Mouse (Mus musculus) hindbrain, postnatal 0 days (tissue): ENCODE results near the gene Grin3a. TPM values are rescaled to one million over a fixed set of nuclear protein-coding genes. Genes with fewer than 3 reads are reported as not detected.

Source experiments
- ATAC-seq: fragments of 200-750 bp; cut with Nextera tagmentation; 2 replicates; pipeline ENCODE4 v1.8.0; 2017; ENCODE audit warnings: mild to moderate bottlenecking, moderate TSS enrichment, moderate library complexity
- DNase-seq: peaks from one replicate; pipeline ENCODE4 v3.0.0-alpha.2; 2015; ENCODE audit warnings: low spot score
- H3K27ac ChIP-seq: fragments of 300-500 bp; sonication (generic); 2 replicates; pipeline ENCODE4 v1.5.1; 2014; ENCODE audit warnings: mild to moderate bottlenecking
- H3K27me3 ChIP-seq: fragments of 300-500 bp; sonication (generic); 2 replicates; pipeline ENCODE4 v1.6.1; 2014; ENCODE audit warnings: low read length, mixed read lengths; ENCODE audit not compliant: insufficient read depth
- H3K36me3 ChIP-seq: fragments of 300-500 bp; sonication (generic); 2 replicates; pipeline ENCODE4 v1.6.1; 2014; ENCODE audit warnings: low read length, mixed read lengths; ENCODE audit not compliant: insufficient read depth
- H3K4me1 ChIP-seq: fragments of 300-500 bp; sonication (generic); 2 replicates; pipeline ENCODE4 v1.6.1; 2014; ENCODE audit warnings: antibody characterized with exemption, low read length, mixed read lengths; ENCODE audit not compliant: insufficient read depth
- H3K4me2 ChIP-seq: fragments of 300-500 bp; sonication (generic); 2 replicates; pipeline ENCODE4 v1.6.1; 2014; ENCODE audit warnings: low read depth, mild to moderate bottlenecking, low read length, moderate library complexity, mixed read lengths
- H3K4me3 ChIP-seq: fragments of 300-500 bp; sonication (generic); 2 replicates; pipeline ENCODE4 v1.5.1; 2014; ENCODE audit warnings: low read length
- H3K9ac ChIP-seq: fragments of 300-500 bp; sonication (generic); replicated peaks from 2 replicates; pipeline ENCODE4 v1.6.1; 2014; ENCODE audit warnings: mild to moderate bottlenecking, low read length, moderate library complexity, mixed read lengths
- H3K9me3 ChIP-seq: fragments of 300-500 bp; sonication (generic); 2 replicates; pipeline ENCODE4 v1.6.1; 2016; ENCODE audit warnings: low read length, mixed read lengths
- CTCF ChIP-seq: IDR thresholded peaks from 2 replicates; pipeline ENCODE4 v1.5.1; 2016; ENCODE audit warnings: antibody characterized with exemption, control low read depth, low read depth
- WGBS: fragments of 180-500 bp; shearing (Covaris S2); extraction: QIAGEN DNeasy Blood & Tissue Kit; methylation state at CpG from one replicate; pipeline ENCODE4 v1.1.7; 2014; 5-methylcytosine and 5-hydroxymethylcytosine counted together
- polyA plus RNA-seq: library from polyadenylated mRNA; unstranded; fragments of >200 nt; fragmentation: Nextera tagmentation; extraction: Ambion mirVana; gene quantifications from 2 replicates; pipeline ENCODE4 v1.2.1, GENCODE M21; 2015
- total RNA-seq: library from RNA; depleted of rRNA; stranded (reverse); fragments of >200 nt; gene quantifications from 2 replicates; pipeline ENCODE4 v1.2.3, GENCODE M21; 2014

The Grin3a gene
- total and polyA plus RNA-seq, 2 experiments from 2014 or later = 26.2 to 83.7 TPM

DNA sequence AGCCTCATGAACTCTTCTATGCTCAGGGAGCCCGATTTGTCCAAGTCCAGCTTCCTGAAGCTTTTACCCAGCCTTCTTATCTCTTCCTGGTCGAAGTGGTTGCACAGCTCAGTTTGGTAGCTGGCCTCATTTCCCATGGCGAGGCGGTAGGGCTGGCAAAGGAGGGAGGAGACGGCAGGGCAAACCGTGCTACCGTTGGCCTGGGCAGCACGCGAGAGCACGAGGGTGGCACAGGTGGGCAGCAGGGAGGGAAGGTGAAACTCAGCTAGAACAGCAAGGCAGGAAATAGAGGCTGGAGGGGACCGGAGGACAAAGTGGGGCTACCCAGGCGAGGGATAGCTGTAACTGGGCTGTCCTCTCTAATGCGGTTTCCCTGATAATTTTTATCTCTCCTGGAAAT is 163.7 kb downstream of the Grin3a start, which contains the start of gene Ppp3r2:
Ppp3r2 (minus strand) TSS at position 213 of the 400 bp plus-strand sequence.
- no peak for TF ChIP-seq CTCF
- no peaks in the 10 kb centered on the region for H3K9me3 ChIP-seq
- DNase-seq = no peak
- no peak within 1 kb of the TSS for H3K9ac ChIP-seq
- no peaks in the 10 kb centered on the region for H3K36me3 ChIP-seq
- H3K4me1 ChIP-seq = no peaks in the 10 kb centered on the region
- H3K4me3 ChIP-seq = no peak within 1 kb of the TSS
- H3K27me3 ChIP-seq = no peaks in the 10 kb centered on the region
- no peak within 1 kb of the TSS for H3K4me2 ChIP-seq
- no peak for ATAC-seq
- H3K27ac ChIP-seq = no peak within 1 kb of the TSS
- 92% methylated on average over 13 of the region's 13 CpGs for WGBS

DNA sequence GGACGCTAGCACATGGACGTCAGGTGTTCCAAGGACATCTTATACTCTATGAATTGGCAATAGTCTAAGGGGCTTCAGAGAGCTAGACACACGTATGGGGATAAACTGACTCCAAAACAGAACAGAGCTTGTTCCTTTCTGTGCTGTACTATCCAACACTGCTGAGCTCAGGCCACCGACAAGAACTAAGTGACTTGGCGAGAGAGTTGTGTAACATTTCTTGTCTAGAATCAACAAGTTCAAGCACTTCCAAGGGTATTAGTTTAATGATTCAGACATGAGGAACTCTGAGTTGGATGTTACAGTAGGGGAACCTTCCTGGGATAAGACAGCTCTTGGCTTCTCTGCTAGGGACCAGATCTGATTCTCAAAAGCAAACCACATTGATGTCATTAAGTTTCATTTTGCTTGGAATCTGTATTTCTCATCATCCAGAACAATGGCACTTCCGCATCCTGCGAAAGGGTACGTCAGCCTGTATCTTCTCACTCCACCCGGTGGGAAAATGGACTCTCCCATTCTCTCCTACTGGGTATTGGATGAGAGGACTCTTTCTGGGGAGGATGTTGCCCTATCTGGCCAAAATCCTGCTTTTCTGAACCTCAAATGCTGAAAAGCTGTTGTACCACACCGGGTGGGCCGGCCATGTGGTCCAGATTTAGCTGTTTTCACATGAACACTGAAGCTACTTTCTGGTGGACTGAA is 165.2 kb downstream of the Grin3a start:
- Histone ChIP-seq H3K36me3 (no peaks in the 10 kb centered on the region), H3K27me3 (no peaks in the 10 kb centered on the region), H3K4me1 (no peaks in the 10 kb centered on the region), H3K27ac (no peak overlapping the region), H3K4me3 (no peak overlapping the region), H3K4me2 (no peak overlapping the region), H3K9ac (no peak overlapping the region), H3K9me3 (no peaks in the 10 kb centered on the region)
- ATAC-seq = no peak
- TF ChIP-seq CTCF = no peak
- 92% methylated on average over 11 of the region's 11 CpGs for WGBS
- DNase-seq = no peak

DNA sequence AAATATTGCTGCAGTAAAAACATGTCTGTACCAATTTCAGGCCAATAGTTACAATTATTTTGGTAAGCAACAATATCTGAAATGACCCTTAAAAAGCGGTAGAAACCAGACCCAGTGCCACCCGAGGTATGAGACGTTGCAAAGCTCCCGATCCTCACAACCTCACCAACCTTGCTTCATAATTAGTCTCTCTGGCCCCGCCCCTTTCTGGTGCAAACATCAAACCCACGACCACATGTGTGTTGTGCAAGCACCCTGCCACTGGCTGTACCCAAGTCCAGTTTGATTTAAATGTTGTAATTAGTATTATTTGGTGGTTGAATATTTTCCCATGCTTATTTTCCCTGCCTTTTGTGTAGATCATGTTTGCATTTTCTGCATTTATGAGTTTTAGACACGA is 168.8 kb downstream of the Grin3a start:
- Histone ChIP-seq H3K4me2 (no peak overlapping the region), H3K27ac (no peak overlapping the region), H3K4me1 (no peaks in the 10 kb centered on the region), H3K9me3 (no peaks in the 10 kb centered on the region), H3K27me3 (no peaks in the 10 kb centered on the region), H3K9ac (no peak overlapping the region), H3K36me3 (no peaks in the 10 kb centered on the region), H3K4me3 (no peak overlapping the region)
- 82% methylated on average over 7 of the region's 7 CpGs for WGBS
- ATAC-seq = no peak
- no peak for DNase-seq
- no peak for TF ChIP-seq CTCF

DNA sequence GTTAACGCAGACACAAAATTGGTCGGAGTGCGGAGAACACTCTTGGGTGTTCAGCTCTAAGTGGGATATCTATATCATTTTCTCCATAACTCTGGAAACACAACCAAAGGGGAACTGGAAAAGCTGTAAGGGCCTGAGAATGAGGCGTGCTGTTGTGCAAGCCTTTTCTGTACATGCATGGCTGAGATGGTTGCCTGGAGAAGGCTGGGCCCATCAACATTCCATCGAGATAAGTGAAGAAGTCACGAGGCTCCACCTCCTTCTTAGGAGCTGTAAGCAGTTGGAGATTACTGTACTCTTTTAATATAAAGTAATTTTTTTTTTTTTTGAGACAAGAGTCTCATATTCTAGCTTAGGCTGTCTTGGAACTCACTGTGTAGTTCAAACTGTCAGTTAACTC is 169.5 kb downstream of the Grin3a start:
- Histone ChIP-seq H3K4me3 (no peak overlapping the region), H3K4me1 (no peaks in the 10 kb centered on the region), H3K27me3 (no peaks in the 10 kb centered on the region), H3K4me2 (no peak overlapping the region), H3K36me3 (no peaks in the 10 kb centered on the region), H3K9me3 (no peaks in the 10 kb centered on the region), H3K27ac (no peak overlapping the region), H3K9ac (no peak overlapping the region)
- no peak for TF ChIP-seq CTCF
- DNase-seq = no peak
- 89% methylated on average over 6 of the region's 6 CpGs for WGBS
- ATAC-seq = no peak

DNA sequence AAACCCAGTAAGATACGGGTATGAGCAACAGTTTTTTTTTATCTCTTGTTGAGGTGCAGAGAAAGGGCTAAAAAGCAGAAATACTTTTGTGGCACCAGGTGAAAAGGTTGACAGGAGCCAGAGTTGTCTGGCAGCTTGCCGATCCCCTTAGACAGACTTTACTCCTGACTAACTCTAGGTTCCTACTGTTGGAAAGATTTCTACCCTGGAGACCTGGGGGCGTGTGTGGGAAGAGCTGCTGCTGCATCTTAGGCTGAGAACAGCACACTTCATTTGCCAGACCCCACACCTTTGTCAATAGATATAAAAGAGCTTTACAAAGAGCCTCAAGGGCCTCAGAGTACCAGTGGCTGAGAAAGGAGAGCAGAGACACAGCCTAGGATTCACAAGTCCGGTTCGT is 180.7 kb downstream of the Grin3a start:
- no peak for TF ChIP-seq CTCF
- Histone ChIP-seq H3K36me3 (peaks cover 9% of the 10 kb centered on the region; the same call in 1 of the 2 replicates), H3K9me3 (no peaks in the 10 kb centered on the region), H3K27me3 (no peaks in the 10 kb centered on the region), H3K4me2 (no peak overlapping the region), H3K9ac (no peak overlapping the region), H3K4me1 (no peaks in the 10 kb centered on the region), H3K27ac (no peak overlapping the region), H3K4me3 (no peak overlapping the region)
- 87% methylated on average over 5 of the region's 5 CpGs for WGBS
- ATAC-seq = no peak
- DNase-seq = no peak

DNA sequence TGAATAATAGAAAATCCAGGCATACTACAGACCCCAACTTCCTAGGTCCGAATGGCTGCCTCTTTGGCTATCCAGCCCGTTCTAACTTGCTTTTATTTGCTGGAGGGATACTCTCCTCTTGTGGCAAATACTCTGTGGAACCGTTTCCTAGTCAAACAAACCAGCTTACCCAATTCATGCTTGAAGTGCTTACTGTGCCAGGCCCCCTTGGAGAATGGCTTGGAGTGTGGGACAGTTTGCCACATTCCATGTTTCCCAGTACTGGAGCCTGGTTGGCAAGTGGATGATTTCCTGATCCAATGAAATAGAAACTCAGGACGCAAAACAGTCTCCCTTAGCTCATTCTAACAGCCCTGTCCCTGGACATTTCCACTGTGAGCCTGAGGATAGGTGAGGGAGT is 183.3 kb downstream of the Grin3a start:
- peaks cover 19% of the 10 kb centered on the region for H3K36me3 ChIP-seq
- TF ChIP-seq CTCF = no peak

DNA sequence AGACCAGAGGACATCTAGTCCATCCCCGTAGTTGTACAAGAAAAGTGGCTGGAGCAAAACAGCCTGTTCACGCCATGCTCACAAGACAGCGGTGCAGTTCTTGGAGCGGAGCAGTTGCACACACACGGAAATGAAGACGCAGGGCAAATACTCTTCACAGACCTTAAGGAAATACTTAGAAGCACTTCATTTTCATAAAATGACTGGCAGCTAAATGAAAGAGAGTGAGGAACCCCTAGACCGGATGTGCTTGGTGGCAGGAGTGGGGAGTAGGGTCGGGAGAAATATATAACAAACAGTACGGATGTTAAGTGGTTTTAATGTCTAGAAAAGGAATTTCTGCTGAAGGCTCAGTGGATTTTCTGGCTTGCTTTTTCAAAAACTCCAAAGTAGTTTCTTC is 183.9 kb downstream of the Grin3a start:
- Histone ChIP-seq H3K4me3 (no peak overlapping the region), H3K9me3 (no peaks in the 10 kb centered on the region), H3K27me3 (no peaks in the 10 kb centered on the region), H3K36me3 (peaks cover 21% of the 10 kb centered on the region), H3K4me2 (no peak overlapping the region), H3K4me1 (no peaks in the 10 kb centered on the region), H3K9ac (no peak overlapping the region), H3K27ac (no peak overlapping the region)
- no peak for TF ChIP-seq CTCF
- DNase-seq = no peak
- WGBS = 95% methylated on average over 9 of the region's 9 CpGs
- ATAC-seq = no peak

More for the DNA sequence above, 183.3 kb downstream of the Grin3a start:
- H3K4me2 ChIP-seq = no peak overlapping the region
- 88% methylated on average over 4 of the region's 4 CpGs for WGBS
- ATAC-seq (no peak), DNase-seq (no peak)
- H3K4me3 ChIP-seq = no peak overlapping the region
- no peak overlapping the region for H3K27ac ChIP-seq
- H3K9ac ChIP-seq = no peak overlapping the region
- H3K9me3 ChIP-seq = no peaks in the 10 kb centered on the region
- H3K27me3 ChIP-seq = no peaks in the 10 kb centered on the region
- H3K4me1 ChIP-seq = no peaks in the 10 kb centered on the region
